Mouse (Mus musculus): ENCODE results near the gene Gipc3. TPM values are rescaled to one million over a fixed set of nuclear protein-coding genes. Genes with fewer than 3 reads are reported as not detected.

Gene Gipc3
- total RNA-seq, 2 experiments from 2014 or later, result 1.7 to 1.8 TPM

DNA sequence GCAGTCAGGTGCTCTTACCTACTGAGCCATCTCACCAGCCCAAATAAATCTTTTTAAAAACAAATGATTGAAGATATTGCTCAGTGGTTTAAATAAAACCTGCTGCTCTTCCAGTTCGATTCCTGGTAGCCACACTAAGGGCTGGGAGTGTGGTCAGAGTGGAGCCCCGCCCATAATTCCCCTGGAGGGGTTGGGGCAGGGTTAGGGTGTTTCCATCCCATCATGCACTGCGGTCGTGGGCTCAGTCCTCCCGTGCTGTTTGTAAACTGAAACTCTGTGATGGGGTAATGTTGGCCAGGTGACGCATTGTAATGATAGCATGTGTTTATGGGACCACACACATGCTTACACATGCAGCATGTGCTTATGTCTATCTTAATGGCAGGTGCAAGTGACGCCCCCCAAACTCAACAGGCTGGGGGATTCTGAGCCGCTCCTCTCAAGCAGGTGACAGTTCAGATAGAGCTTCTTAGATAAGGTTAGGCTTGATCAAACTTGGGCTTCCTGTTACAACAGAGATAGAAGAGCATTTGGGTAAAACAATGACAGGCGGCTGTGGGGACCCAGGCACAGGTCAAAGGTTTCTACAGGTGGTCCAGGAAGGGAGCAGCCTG lies 8.7 kb upstream of the Gipc3 start:
- TF ChIP-seq CTCF (conservative IDR thresholded peaks at IDR 0.05), result no peak
- no peak for DNase-seq (ENCODE audit: low spot score in 2 of 2)

GRCm38 (mm10) chr10:81350351-81351063 lies 7.4 kb upstream of the Gipc3 start, which contains the start of gene Hmg20b:
TSS of gene Hmg20b (minus strand) at chr10:81350480.
- peak; percentile 99 to 100 for DNase-seq (ENCODE audit: low spot score in 2 of 2)
- peak; percentile 93 for TF ChIP-seq CTCF (conservative IDR thresholded peaks at IDR 0.05)
- Histone ChIP-seq H3K27ac (peak within 1 kb of the TSS; percentile 92), H3K4me3 (peak within 1 kb of the TSS; percentile 84)

More for the DNA sequence above, 8.7 kb upstream of the Gipc3 start:
- no peak overlapping the region for H3K27ac ChIP-seq
- H3K4me3 ChIP-seq, result no peak overlapping the region

DNA sequence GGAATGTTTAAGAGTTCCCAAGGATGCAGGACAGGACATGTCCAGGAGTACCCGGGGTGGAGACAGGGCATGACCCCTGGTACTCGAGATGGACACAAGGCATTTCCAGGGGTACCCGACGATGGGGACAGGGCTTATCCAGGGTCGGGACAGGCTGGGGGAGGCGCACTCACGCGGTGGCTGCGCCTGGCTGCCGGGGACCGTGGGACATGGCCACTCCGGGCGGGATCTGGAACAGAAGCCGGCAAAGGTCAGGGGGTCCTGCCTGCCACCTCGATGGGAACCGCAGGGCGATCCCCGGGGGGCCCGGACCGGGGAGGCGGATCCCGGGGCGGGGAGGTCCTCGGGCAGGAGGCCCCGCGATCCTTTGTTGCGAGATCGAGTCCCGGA lies 6.9 kb upstream of the Gipc3 start:
- DNase-seq (ENCODE audit: low spot score in 2 of 2), result no peak
- TF ChIP-seq CTCF (conservative IDR thresholded peaks at IDR 0.05), result no peak
- Histone ChIP-seq H3K4me3 (peak overlapping the region; percentile 84), H3K27ac (peak overlapping the region; percentile 76)

DNA sequence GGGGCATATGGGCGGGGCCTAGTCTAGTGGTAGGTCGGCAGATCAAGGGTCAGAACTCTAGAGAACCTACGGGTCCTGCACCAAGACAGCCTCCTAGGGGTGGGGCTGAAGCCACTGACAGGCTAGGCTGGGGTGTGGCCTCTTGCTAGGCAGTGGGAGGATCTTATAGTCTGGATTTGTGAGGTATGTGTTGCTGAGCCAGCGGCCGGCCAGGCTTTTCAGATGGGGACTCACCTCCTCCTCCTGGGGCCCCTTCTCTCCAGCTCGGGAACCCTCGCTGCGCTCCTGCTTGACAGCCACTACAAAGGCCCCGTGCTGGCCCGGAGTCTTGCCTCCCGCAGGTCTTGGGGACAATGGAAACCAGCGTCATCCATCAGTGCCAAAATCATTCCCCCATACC lies 6.1 kb upstream of the Gipc3 start:
- Histone ChIP-seq H3K27ac (no peak overlapping the region), H3K4me3 (peak overlapping the region; percentile 84; the same call in 1 of the 2 replicates)
- TF ChIP-seq CTCF (conservative IDR thresholded peaks at IDR 0.05), result no peak
- no peak for DNase-seq (ENCODE audit: low spot score in 2 of 2)

DNA sequence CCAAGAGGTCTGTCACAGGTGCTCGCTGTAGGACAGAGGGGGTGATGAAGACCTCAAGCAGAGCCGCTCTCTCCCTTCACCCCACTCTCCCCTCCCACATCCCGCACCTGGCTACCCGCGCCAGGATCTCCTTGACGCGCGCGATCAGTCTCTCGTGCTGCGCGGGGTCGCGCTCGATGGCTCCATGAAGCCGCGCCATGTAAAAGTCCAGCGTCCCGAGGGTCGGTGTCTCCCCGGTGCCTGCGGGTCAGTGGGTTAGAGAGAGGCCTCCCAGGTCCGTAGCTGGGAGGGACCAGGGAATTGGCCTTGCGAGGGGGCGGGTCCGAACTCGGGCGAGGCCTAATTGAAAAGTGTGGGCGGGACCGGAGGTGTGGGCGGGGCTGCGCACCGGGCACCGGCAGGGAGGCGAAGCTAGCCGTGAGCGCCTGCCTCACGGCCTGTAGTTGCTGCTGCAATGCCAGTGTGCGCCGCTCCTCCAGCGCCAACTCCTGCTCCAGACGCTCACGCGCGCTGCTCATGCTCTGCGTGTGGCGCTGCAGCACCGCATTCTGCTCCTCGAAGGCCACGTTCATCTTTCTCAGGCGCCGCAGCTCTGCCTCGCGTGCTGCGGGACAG lies 3.5 kb upstream of the Gipc3 start:
- peak in 1 of 2 experiments; percentile 47 for DNase-seq (ENCODE audit: low spot score in 2 of 2)
- Histone ChIP-seq H3K27ac (no peak overlapping the region), H3K4me3 (no peak overlapping the region)
- TF ChIP-seq CTCF (conservative IDR thresholded peaks at IDR 0.05), result peak; percentile 60

DNA sequence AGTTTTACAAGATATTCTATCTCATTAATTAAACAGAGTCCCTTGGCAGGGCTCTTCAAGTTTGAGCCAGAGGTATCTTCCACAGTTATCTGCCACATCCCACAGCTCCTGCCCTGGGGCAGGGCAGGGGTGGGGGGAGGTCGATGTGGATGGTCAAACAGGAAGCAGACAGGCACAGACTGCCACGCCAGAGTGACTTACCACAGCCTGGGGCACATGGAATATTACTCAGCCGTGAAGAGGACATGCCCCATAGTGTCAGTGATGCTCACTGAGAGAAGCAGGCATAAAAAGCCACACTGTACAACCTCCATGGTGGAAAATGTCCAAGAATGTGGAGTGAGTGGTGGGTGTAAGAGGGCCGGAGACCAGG lies 2.1 kb upstream of the Gipc3 start:
- no peak for TF ChIP-seq CTCF (conservative IDR thresholded peaks at IDR 0.05)
- Histone ChIP-seq H3K4me3 (no peak overlapping the region), H3K27ac (no peak overlapping the region)
- DNase-seq (ENCODE audit: low spot score in 2 of 2), result no peak

- TF ChIP-seq CTCF (conservative IDR thresholded peaks at IDR 0.05), result peak; percentile 65
- Histone ChIP-seq H3K27ac (no peak overlapping the region), H3K4me3 (no peak overlapping the region)
- no peak for DNase-seq (ENCODE audit: low spot score in 2 of 2)
These were observed 1.5 kb upstream of the Gipc3 start for GRCm38 (mm10) chr10:81344421-81345161.

- Histone ChIP-seq H3K4me3 (no peak overlapping the region), H3K27ac (no peak overlapping the region)
- peak; percentile 92 for TF ChIP-seq CTCF (conservative IDR thresholded peaks at IDR 0.05)
- peak in 1 of 2 experiments; percentile 68 for DNase-seq (ENCODE audit: low spot score in 2 of 2)
These were observed 1.6 kb downstream of the Gipc3 start for GRCm38 (mm10) chr10:81341333-81341949.

DNA sequence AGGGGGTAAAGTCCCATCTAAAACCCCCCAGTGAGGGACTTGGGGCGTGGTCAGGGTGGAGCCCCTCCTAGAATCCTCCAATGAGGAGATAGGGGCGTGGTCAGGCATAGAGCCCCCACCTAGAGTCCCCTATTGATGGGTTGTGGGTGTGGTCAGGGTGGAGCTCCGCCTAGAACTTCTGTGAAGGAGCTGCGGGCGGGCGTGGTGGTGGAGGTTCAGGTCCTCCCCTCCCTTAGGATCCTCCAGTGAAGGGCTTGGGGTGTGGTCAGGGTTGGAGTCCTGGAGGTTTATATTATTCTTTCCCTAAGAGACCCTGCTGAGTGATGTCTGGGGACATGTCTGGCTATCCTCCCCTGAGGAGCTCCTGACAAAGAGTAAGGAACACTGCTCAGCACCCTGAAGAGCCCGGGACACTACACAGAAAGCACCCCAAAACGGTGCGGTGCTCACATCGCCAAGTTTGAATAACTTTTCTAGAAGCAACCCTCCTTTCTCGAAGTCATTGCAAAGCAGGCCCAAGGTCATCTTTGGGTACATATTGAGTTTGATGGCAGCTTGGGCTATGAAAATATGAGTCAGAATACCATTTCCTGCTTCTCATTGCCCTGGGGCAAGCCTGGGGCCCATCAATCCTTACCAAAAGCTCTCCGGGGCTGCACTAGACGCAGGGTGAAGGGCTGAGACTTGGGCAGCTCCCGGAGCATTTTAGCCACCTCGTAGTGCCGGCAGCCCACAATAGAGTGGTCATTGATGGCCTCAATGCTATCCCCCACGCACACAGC lies 2.3 kb downstream of the Gipc3 start:
- no peak overlapping the region for H3K4me3 ChIP-seq
- DNase-seq (ENCODE audit: low spot score in 2 of 2), result no peak
- H3K27ac ChIP-seq, result no peak overlapping the region
- no peak for TF ChIP-seq CTCF (conservative IDR thresholded peaks at IDR 0.05)

DNA sequence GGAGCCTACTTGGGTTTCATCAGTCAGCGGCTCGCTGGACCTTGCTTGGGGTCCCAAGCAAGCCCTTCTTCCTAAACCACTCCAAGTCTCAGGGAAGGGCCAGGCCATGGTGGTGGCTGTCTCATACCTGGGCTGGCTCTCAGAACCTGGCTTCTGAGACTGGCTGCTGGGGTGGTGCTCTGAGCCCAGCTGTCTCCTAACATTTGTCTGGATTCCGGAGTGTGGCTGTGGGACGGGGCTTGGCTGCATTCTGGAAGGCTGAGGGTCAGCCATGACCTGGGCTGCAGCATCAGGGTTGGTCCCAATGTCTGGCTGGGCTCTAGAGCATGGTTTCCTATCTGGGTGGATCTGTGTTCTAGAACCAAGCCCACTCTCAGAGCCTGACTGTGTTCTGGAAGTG lies 6.5 kb downstream of the Gipc3 start:
- no peak for TF ChIP-seq CTCF (conservative IDR thresholded peaks at IDR 0.05)
- no peak overlapping the region for H3K27ac ChIP-seq
- H3K4me3 ChIP-seq, result no peak overlapping the region
- no peak for DNase-seq (ENCODE audit: low spot score in 2 of 2)

DNA sequence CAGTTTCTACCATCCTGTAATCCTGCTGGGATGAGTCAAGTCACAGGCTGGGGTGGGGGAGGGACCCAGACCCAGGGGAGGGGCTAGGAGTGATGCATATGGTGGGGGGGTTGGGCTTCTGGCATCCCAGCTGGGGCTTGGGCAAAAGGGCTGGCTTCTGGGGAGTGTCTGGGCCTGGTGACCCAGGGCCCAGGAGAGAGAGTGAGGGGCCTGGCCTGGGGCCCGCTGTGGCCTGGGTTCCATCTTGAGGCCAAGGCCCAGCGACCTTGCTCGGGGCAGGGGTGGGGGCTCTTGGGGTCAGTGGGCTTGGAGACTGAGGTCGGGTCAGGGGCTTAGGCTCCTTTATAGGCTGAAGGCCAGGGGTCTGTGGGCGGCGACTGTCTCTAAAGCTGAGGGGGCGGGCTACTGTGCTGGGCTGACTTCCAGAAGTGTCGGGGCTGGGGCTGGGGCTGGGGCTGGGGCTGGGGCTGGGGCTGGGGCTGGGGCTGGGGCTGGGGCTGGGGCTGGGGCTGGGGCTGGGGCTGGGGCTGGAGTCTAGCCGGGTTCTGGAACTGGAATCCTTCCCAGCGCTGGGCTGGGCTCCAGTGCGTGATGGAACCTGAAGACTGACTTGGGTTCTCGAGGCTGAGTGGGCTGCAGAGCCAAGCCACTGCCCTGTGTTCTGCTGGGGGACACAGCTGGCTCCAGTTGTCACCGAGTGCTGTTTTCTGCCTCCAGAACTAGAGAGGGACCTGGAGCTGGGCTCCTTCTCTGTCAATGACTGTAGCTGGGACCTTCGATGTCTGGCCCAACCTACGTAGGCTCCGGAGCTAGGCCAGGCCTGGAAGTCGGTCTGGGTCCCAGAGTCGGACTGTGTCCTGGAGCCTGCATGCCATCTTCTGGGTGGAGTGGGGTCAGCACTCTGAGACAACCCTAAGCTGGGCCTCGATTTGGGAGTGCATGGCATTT lies 7.4 kb downstream of the Gipc3 start:
- no peak for DNase-seq (ENCODE audit: low spot score in 2 of 2)
- no peak for TF ChIP-seq CTCF (conservative IDR thresholded peaks at IDR 0.05)
- no peak overlapping the region for H3K27ac ChIP-seq
- no peak overlapping the region for H3K4me3 ChIP-seq

All from layer of hippocampus, adult 2 months (tissue).